Mouse (Mus musculus): ENCODE measurements around the gene Mrpl40. TPM values are rescaled to one million over a fixed set of nuclear protein-coding genes. Genes with fewer than 3 reads are reported as not detected.

Gene Mrpl40
- total RNA-seq, 2 experiments from 2014 or later, result 28.9 to 43.8 TPM

GRCm38 (mm10) chr16:18836073-18836467 is 40.6 kb downstream of the Mrpl40 start:
- DNase-seq (ENCODE audit: low spot score in 2 of 2), result no peak

DNA sequence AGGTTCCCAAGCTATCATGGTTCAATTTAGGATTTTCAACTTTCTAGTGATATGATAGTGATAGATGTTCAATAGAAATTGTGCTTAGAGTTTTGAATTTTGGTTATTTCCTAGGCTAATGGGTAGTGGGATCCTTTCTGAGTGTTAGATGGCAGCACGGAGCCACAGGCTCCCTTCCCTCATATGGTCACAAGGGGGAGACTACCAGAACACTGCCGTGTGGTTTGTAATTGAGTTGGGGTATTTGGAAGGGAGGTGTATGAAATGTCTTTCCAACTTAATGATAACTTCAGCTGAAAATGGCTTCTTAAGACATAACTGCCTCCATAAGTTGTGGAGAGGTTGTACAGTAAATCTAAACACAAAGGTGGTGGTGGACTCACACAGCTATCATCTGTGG is 43.2 kb downstream of the Mrpl40 start:
- no peak for DNase-seq (ENCODE audit: low spot score in 2 of 2)
- intact Hi-C loops (cut with DNase I), result no loop called here

More at GRCm38 (mm10) chr16:18836073-18836467, 40.6 kb downstream of the Mrpl40 start:
- intact Hi-C loops (cut with DNase I), result no loop called here

DNA sequence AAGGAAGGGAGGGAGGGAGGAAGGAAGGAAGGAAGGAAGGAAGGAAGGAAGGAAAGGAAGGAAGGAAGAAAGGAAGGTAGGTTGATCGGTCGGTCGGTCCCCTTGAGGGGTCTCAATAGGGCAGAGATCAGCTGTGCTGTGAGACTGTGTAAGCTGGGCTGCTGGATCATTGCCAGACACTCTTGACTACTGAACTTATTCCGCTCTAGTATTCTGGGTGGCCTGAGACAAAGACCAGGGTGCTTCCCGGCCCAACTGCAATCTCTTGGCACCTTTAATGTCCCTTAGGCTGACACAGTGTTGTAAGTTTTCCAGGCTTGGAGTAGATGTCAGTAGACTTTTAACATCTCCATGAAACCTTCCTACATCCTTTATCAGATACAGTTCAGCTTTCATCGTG is 47.6 kb downstream of the Mrpl40 start:
- no peak for DNase-seq (ENCODE audit: low spot score in 2 of 2)
- intact Hi-C loops (cut with DNase I), result no loop called here

GRCm38 (mm10) chr16:18828630-18829029 is 48.0 kb downstream of the Mrpl40 start:
- no peak for DNase-seq (ENCODE audit: low spot score in 2 of 2)
- intact Hi-C loops (cut with DNase I), result no loop called here

DNA sequence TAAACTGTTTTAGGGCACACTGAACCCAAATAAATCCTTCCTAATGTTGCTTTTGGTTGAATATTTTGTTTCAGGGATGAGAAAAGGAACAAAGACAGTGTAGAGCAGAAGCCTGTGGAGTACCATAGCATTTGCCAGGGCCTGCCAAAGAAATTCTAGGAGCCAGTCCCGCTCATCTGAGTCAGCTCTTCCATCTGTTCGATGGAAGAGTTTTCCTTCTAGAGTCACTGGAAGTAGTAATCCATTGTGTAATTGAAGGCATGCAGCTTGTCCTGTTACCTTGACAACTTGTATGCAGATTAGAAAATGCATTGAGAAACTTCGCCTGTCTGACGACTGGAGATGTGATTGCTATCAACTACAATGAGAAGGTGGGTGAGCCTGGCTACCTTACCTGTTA is 53.7 kb downstream of the Mrpl40 start:
- intact Hi-C loops (cut with DNase I), result no loop called here
- DNase-seq (ENCODE audit: low spot score in 2 of 2), result peak; percentile 28 to 56

GRCm38 (mm10) chr16:18822356-18822755 is 54.3 kb downstream of the Mrpl40 start:
- intact Hi-C loops (cut with DNase I), result no loop called here
- no peak for DNase-seq (ENCODE audit: low spot score in 2 of 2)

Other genes starting within 250 kb of the Mrpl40 start
- gene Sept5, start 246.9 kb downstream of the Mrpl40 start, total RNA-seq (2021), result 100 to 1,000 TPM; 866 to 932 TPM
- 10 to 100 TPM; 83.4 to 85.2 TPM for gene Cldn5, start 100.0 kb downstream of the Mrpl40 start, total RNA-seq (2021)
- gene Ufd1, start 65.1 kb downstream of the Mrpl40 start, total RNA-seq (2021), result 10 to 100 TPM; 85.0 to 94.4 TPM
- gene Cdc45, start 64.9 kb downstream of the Mrpl40 start, total RNA-seq (2021), result 1 to 10 TPM; 2.7 to 3.1 TPM
- 10 to 100 TPM; 22.1 to 26.4 TPM for gene 2510002D24Rik, start 40.3 kb downstream of the Mrpl40 start, total RNA-seq (2021)
- 1 to 10 TPM; 3.3 to 7.7 TPM for gene Gm28539, start 40.3 kb downstream of the Mrpl40 start, total RNA-seq (2021)
- 10 to 100 TPM; 74.4 to 86.5 TPM for gene Hira, start 175 bp upstream of the Mrpl40 start, total RNA-seq (2021)

Measured in left cerebral cortex, postnatal 14 days (tissue).